Mouse (Mus musculus): ENCODE data around the gene Psd4. TPM values are rescaled to one million over a fixed set of nuclear protein-coding genes. Genes with fewer than 3 reads are reported as not detected.

Gene Psd4
- total and polyA plus RNA-seq, 3 experiments, result 0.84 to 2.6 (median 2.3) TPM

DNA sequence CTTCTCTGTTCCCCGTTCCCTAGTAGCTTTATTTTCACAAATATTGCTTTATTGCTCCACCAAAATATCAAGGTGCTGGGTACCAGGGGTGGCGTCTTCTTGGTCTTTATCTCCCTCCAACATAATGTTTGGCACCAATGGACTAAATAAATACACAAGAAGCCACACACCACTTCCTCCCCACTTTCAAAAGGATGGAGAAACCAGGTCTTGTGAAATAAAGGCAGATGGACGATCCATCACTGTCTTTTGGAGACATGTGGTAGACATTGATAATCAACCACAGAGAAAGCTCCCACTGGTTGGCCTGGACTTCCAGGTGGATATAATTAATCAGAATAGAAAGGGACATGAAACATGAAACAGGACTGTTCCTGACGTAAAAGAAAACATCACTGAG, 62.4 kb downstream of the Psd4 start:
- DNase-seq, result no peak

DNA sequence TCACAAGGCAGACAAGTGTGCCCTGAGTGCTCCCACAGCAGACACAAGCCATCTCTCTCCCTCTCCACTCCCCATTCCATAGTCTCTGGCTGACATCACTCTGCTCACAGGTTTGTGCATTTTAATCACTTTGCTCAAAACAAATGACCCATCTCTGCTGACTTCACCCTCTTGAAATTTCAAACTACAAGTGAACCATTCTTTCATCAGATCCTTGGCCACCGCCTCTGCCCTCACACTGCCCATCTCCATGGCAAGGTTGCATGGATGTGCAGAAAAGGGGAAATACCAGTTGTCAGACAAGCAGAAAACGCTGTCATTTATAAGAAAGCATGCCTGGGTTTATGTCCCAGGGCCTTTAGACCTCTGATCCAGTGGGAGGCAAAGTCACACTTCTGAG, 67.3 kb downstream of the Psd4 start:
- no peak for DNase-seq

DNA sequence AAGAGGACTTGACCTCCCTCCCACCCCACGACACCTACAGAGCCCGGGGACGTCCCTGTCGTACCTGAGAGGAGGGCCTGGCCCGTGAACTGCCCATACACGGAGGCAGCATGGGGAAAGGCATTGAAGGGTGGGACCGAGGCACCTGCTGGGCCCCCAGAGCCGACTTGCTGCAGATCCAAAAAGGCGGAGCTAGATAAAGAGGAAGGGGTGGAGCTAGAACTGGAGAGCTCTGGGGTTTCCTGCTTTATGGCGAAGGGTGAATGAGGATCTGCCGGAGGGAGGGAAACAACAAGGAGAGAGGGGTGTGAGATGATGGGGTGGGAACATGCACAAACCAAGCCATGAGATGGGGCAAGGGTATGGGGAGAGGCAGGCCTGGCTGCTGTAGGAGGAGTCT, 68.3 kb downstream of the Psd4 start:
- DNase-seq, result no peak

DNA sequence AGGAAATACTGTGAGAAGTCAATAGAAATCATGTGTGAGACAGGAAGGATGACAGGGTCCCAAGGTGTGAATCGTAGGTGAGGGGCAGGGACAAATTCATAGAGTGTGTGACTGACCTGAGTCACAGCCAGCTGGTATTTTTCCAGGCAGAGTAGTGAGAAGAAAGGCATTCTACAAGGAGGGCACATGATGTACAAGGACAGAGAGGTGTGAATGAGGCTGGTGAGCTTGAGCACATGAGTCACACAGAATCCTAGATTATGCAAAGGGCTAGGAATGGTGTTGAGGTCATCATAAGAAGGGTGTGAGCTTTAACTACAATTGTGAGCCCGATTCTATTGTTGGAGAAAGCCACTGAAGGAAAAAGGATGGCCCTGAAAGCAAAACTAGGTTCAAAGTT, 72.7 kb downstream of the Psd4 start:
- DNase-seq, result no peak

DNA sequence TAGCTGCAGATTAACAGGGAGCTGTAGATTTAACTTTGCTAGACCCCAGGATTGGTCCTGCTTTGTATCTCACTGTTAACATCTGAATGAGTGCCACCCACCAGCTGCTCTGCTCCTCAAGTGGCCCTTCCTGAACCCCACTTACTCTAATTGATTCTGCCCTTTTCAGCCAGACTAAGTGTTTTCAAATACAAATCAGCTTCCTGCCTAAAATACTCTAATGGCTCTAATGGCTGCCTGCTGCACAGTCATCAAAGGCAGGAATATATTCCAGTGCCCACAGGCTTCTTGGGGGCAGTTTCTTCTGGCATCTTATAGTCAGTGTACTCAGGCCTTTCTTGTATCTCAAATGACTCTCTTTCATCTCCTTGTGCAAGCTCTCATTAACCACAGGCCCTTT, 74.5 kb downstream of the Psd4 start:
- no peak for DNase-seq

DNA sequence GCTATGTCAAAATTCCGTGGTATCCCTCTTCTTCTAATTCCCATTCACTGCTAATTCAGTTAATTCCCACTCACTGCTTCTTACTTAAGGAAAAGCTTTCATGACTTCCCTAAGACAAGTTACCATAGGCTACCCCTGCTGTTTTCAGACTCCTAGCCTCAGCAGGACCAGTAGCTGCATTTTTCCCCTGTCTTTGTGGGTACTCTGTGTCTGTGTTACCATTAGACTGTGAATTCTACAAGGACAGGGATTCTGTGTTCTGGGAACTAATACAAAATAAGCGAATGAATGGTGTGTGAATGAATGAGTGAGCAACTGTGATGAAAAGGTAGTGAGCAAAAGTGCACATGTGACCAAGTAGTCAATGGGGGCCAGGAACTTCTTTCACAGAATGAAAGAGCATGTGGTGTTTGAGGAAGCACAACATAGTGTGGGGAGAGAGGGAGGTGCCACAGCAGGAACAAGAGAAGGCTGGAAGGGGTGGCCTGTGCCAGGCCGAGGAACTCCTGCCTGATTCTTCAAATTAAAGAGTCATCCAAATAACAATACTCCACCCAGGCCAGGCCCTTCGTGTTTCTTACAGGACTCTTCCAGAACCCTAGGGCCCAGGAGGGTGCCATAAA, 75.0 kb downstream of the Psd4 start:
- DNase-seq, result no peak

DNA sequence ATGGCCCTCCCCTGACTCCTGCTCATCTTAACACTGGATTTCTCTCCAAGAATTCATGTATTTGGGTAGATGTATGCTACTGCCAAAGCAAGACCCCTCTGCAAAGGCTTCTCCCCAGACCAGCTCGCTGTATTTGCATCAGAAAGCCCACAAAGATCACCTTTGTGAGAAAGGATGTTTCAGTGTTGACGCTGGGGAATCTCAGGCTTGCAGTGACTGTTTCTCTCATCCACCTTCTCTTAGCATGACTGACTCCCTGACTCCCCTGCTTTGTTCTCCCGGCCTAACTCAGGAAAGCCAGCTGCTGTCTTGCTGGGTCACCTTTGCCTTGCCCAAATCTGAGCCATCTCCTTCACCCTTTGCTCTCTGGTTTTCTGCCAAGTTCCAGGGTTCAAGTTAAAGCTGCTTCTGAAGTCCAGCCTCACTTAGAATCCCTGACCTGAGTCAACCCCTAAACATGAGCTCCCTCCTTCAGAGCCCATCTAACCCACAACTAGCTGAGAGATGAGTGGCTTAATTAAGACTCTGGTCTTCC, 75.9 kb downstream of the Psd4 start:
- DNase-seq, result no peak

DNA sequence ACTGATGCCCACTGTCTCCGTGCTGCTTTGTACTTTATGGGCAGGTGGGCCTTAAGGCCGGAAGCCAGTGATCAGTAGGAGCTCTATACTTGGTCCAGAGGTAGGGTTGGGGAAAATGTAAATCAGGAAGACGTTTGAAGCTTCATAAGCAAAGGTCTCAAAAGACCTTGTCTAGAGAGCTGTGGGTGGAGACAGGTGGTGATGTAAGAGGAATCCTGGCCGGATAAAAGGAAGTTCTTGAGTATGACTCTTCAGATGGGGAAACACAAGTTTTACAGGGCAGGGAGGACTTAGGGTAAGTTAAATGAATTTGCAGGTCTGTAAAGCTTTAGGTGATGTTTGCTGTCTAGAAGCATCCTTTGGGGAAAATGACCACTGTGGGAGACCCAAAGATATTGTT, 81.7 kb downstream of the Psd4 start:
- no peak for DNase-seq

DNA sequence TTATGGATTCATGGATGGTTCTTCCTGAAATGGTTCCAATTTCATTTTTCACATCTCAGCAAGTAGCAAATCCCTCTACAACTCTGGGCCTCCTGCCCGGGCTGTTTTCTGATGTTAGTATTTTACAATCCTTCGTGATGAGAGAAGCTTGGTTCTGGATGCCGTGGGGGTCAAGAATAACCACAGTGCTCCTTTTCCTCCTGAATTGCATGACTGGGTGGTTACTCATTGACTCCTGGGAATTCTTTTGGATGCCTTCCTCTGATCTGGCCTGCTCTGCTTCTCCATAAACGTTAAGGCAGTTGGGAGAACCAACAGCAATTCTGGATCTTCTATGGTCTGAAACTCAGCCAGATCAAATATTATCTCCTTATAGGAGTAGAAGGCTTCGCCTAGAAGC, 85.8 kb downstream of the Psd4 start:
- DNase-seq, result no peak

DNA sequence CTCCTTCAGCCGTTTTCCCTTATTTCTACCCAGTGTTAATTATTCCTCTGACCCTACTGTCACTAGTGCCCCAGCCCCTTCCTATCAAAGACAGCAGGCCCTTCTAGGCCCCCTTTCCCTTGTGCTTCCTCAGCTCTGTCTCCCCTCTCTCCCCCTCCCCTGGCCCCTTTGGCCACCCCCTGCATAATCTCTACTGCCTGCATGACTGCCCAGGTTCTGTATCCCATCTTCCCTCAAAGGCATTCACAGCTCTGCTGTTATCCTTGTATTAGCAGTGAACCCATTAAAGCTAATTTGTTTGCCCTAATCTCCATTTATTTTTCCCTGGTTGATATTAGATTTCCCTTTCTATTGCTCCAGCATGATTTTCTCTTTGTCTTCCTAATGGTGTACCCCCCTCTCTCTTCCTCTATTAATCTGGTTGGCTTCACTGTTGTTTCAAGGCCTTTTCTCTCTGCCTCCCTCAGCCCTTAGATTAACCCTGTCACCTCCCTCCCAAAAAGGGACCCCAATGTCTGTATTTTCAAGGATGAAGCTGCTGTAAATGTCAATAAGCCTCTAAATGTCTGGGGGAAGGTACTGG, 87.1 kb downstream of the Psd4 start:
- DNase-seq, result no peak

DNA sequence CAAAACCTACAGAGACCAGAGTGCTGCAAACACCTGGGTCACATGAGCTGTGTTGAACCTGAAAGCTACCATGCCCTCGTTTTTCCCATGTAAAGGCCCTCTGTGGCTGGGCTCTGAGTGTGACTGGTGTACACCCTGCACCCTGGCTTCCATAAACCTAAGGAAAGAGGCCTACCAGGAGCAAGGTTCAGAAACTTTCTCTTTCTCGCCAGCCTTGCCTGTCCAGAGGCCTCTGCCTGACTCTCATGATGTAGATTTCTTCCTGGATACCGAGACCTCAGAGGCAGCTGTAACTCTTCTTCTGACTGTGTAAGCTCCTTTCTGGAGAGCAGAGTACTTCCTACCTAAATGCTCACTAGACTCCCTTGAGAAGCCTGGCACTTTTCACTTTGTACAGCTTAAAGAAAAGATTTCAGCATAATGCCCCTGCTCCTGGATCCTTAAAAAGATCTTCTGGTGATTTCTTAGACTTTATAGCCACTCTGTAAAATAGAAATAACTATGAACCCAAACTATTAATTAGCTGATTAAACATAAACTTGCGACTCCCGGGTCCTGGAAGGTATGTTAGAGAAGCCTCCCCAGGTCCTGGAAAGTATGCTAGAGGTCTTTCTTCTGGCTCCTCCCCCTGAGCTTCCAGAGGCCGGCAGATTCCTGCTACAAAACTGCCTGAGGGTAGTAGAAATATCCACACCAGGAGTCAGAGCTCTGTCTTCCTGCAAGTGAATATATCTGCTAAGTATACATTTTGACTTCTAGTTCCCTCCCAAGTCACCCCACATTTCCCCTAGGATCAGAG, 87.9 kb downstream of the Psd4 start:
- no peak for DNase-seq

DNA sequence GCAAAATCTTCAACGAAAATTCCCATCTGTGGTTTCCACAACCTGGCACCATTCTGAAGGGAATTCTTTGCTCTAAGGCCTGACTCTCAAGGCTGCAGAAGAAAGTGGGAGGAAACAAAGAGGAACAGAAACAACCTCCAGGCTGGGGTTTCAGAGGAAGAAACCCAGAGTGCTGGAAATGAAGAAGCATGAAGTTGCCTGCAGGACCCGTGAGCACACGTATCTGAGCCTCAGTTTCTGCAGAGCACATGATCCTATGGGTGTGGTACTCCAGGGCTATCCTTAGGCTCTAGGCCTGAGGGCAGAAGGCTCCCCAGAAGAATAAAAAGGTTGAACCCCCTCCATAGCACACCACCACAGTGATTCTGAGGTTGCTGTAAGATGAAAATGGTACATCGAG, 89.5 kb downstream of the Psd4 start:
- no peak for DNase-seq

DNA sequence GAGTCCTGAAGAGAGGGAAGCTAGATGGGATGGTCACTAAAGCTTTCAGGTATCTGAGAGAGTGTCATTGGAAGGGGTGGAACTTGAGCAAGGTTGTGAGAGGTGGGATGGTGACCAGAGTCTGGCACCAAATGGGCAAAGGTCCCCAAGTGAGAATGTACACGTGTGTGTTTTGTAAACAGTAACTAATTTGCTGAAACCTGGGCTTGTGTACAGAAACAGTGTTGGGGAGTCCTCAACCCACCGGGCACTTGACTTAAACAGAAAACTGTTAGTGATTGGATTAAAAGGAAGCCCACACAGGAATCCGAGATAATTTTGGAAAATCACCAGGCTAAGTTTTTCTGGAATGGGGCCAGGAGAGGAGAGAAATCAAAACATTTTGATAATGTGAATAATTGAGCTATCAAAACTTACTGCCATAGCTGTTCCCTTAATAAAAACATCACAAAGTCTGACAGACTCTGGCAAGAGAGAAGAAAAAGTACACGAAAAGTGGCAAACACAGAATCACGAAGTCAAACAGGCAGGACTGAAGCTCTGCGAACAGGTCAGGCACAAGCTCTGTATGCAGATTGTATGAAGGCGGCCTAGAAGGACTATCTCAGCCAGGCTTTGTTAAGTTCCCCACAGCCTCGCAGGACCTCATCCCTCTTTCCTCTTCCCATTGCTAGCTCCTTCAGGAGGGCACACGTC, 92.9 kb downstream of the Psd4 start:
- DNase-seq, result no peak

DNA sequence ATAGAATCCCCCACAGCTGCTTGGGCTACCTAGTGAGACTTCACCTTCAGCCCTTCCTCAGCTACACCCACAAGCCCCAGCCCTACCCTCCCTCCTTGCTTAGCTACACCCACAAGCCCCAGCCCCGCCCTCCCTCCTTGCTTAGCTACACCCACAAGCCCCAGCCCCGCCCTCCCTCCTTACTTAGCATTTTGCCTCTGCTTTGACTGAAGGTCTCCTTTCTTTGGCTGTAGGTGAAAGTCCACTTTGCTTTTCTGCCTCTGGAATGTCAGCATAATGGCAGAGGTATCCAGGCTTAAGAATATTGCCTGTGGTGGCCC, 93.4 kb downstream of the Psd4 start:
- DNase-seq, result no peak

Other genes starting within 250 kb of the Psd4 start
- gene Il1f8, start 214.4 kb upstream of the Psd4 start, total RNA-seq (2021), result not detected
- gene Il1f8, start 214.4 kb upstream of the Psd4 start, polyA plus RNA-seq (2012; rRNA removed), result not detected in 2 replicates
- not detected for gene Il1f9, start 181.1 kb upstream of the Psd4 start, total RNA-seq (2021)
- gene Il1f9, start 181.1 kb upstream of the Psd4 start, polyA plus RNA-seq (2012; rRNA removed), result not detected in 2 replicates
- not detected for gene Il1f6, start 152.2 kb upstream of the Psd4 start, total RNA-seq (2021)
- not detected in 2 replicates for gene Il1f6, start 152.2 kb upstream of the Psd4 start, polyA plus RNA-seq (2012; rRNA removed)
- not detected for gene Il1f5, start 90.6 kb upstream of the Psd4 start, total RNA-seq (2021)
- gene Il1f5, start 90.6 kb upstream of the Psd4 start, polyA plus RNA-seq (2012; rRNA removed), result not detected in 2 replicates
- not detected for gene Il1f10, start 76.4 kb upstream of the Psd4 start, total RNA-seq (2021)
- not detected in 2 replicates for gene Il1f10, start 76.4 kb upstream of the Psd4 start, polyA plus RNA-seq (2012; rRNA removed)
- under 1 TPM; 0.52 to 0.73 TPM for gene Il1rn, start 30.7 kb upstream of the Psd4 start, total RNA-seq (2021)
- 0.06 and 0.07 TPM in 2 replicates for gene Il1rn, start 30.7 kb upstream of the Psd4 start, polyA plus RNA-seq (2012; rRNA removed)
- not detected for gene Pax8, start 108.0 kb downstream of the Psd4 start, total RNA-seq (2021)
- not detected in 2 replicates for gene Pax8, start 108.0 kb downstream of the Psd4 start, polyA plus RNA-seq (2012; rRNA removed)